Mouse (Mus musculus) T-cell, adult 2 months (primary cell): ENCODE data around the gene Atf6.

Source experiments
- DNase-seq: peaks from one replicate; pipeline ENCODE4 v3.0.0; 2022; ENCODE audit warnings: low spot score

Gene Atf6

DNA sequence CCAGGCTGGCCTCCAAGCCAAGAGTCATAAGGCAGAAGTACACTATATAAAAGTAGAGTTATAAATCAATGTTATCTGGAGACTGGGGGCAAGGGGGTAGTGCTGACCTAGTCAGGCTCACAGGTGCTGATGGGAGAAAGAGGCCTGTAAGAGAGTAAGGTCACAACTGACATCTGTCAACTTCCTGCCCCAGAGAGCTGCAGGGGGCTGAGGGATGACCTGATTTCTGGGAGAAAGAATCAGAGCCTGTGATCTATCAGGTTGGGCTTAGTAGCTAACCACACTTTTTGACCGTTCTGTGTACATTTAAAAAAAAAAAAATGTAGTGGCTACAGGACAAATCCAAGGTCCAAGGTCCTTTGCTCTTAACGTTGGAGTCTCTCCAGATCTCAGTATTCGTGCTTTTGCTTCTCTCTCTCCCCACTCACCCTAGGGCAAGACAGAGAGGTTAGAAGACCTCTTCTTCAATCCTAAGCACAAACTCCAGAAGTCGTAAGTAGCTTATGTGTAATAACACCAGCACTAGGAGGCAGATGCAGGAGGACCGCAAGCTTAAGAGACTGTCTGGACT is 15.4 kb upstream of the Atf6 start:
- DNase-seq = no peak

GRCm38 (mm10) chr1:170876906-170877305 is 9.3 kb upstream of the Atf6 start:
- no peak for DNase-seq

DNA sequence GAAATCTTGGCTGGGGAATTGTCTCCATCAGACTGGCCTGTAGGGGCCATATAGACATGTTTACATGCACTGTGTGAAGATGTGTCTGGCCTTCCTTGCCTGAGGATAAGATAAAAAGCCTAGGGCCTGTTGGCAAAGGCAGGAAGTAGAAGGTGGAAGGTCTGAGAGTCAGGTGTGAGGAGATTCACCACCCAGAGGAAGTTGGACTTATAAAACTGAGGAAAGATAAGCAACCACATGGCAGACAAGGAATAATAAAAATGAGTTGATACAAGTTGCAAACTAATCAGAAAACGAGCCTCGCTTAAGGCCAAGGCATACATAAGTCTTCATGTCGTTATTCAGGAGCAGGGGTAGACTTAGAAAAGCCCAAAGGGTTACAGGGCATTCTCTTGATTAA is 8.1 kb upstream of the Atf6 start:
- no peak for DNase-seq

GRCm38 (mm10) chr1:170871961-170872360 is 4.4 kb upstream of the Atf6 start:
- DNase-seq = no peak

DNA sequence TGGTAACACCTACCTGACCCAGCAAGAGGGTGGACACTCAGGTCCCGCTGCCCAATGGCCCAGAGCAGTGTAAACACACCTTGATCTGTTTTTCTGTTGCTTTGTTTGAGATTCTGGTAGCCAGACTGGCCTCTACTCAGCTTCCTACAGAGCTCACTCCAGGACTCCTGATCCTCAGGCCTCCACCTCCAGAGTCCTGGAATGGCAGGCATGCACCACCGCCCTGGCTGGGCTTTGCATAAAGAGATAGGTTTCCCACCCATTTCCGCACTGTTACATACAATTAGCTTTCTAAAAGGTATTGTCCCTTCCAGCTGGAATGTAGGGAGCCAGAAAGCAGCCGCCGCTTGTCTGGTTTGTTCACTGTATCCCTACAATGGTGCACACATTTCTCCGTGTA is 3.8 kb upstream of the Atf6 start:
- no peak for DNase-seq

DNA sequence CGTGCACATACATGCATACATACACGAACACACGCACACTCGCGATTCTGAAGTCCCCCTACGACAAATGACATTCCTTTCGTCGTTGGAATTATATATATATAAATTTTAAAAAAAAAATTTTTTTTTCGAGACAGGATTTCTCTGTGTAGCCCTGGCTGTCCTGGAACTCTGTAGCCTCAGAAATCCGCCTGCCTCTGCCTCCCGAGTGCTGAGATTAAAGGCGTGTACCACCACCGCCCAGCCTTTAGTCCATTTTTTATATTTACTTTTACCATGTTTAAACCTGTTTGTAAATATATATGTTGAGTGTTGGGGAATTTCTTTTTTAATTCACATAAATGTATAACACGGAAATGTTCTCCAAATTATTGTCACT is 1.3 kb upstream of the Atf6 start:
- DNase-seq = no peak

DNA sequence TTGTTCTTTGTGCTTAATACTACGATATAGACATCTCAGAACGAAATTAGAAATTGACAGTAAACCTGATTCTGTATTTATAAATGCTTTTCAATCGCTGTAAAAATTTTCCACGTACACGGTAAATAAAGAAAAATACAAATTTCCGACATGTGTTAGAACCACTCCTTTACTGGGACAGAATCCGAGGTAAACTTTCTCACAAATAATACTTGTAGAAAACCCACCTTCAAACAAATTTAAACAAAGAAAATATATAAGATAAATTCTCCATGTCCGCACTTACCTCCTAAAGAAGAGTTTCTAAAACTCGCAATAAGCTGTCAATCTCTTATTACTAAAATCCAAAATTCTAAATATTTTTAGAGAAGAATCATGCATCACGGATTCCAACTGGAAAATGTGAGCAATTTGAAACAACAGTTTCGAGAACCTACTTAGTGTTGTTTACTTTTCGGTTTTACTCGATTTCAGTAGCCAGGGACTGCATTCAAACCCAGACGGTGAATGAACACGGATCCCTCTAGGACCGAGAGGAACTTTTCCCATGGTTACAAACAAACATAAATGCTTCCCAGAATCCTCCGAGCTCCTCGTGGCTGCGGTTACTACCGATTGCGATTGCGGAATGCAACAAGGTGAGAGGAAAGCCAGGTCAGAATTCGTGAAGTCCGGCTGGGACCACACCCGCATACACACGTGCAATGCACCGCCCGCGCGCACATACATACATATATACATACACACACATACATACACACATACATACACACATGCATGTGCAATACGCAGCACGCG is 735 bp upstream of the Atf6 start:
- DNase-seq = peak; percentile 11

GRCm38 (mm10) chr1:170866992-170867690 is 430 bp downstream of the Atf6 start:
- peak; percentile 8 for DNase-seq

- no peak for DNase-seq
These were observed 2.2 kb downstream of the Atf6 start for GRCm38 (mm10) chr1:170865406-170865805.

DNA sequence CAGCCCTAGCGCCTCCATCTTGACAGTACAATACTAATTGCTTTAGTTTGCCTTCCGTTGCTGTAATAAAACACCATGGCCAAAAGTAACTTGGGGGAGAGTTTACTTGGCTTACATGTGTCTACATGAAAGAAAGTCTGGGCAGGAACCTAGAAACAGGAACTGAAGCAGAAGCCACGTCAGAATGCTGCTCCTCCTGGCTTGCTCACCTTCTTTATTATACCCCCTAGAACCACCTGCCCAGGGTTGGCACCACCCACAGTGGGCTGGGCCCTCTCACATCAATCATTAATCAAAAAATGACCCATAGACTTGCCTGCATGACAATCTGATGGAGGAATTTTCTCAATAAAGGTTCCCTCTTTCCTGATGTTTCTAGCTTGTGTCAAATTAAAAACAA is 2.8 kb downstream of the Atf6 start:
- no peak for DNase-seq

GRCm38 (mm10) chr1:170864234-170864633 is 3.3 kb downstream of the Atf6 start:
- no peak for DNase-seq

DNA sequence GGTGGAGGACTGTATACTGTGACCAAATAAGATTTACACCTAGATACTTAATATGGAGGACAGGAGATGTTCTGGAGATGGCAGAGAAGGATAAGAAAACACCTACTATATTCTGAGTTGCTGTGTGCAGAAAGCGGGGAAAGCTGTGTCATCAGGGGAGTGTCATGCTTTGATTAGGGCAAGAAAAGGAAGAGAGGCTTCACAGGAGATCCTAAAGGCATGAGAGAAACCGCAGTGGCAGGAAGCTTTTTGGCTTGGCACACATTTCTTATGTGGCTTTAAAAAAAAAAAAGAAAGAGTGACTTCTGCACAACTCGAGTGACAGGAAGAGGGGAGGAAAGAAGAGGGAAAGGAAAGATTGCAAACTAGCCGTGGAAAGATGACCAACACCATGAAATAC is 4.5 kb downstream of the Atf6 start:
- peak; percentile 55 for DNase-seq

DNA sequence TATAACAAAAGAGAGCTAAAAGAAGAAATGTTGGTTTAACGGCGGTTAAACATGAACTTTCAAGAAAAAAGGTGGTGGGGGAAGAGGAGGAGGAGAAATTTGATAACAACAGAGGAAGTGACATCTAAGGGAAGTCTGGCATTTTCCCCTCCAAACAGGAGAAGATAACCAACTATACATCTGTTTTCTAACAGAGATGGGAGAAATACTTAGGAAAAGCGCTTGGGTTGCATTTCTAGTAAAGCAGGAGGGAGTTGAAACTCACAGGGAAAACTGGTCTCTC is 5.2 kb downstream of the Atf6 start:
- DNase-seq = no peak

- DNase-seq = peak; percentile 23
These were observed 5.7 kb downstream of the Atf6 start for GRCm38 (mm10) chr1:170861671-170862434.

GRCm38 (mm10) chr1:170858872-170859271 is 8.7 kb downstream of the Atf6 start:
- DNase-seq = no peak

GRCm38 (mm10) chr1:170857369-170857768 is 10.2 kb downstream of the Atf6 start:
- DNase-seq = no peak

DNA sequence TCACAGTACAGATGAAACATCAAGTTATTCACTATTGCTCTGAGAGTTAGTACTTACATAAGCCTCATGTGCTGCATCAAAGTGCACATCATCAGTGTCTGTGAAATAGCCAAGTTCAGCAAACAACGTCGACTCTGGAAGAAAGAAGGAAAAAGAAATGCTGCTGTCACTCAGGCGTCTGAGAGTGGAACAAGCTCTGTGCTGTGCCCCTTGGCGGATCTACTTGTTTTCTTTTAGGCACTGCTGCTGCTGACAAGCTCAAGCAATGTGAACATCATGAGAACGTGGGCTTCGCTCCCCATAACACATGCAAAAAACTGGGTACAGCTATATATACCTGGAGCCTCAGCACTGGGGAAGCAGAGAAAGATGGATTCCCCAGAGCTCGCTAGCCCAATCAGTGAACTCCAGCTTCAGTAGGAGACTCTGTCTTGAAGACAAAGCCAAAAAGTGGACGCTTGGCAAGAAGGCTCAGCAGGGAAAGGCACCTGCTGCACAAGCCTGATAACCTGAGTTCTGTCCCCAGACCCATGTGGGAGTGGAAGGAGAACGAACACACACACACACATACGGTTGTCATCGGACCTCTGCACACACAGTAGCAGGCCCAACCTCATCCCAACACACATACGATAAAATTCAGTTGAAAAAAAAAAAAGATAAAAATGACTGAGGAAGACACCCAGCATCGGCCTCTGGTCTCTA is 12.4 kb downstream of the Atf6 start:
- no peak for DNase-seq

GRCm38 (mm10) chr1:170853604-170854003 is 14.0 kb downstream of the Atf6 start:
- no peak for DNase-seq

DNA sequence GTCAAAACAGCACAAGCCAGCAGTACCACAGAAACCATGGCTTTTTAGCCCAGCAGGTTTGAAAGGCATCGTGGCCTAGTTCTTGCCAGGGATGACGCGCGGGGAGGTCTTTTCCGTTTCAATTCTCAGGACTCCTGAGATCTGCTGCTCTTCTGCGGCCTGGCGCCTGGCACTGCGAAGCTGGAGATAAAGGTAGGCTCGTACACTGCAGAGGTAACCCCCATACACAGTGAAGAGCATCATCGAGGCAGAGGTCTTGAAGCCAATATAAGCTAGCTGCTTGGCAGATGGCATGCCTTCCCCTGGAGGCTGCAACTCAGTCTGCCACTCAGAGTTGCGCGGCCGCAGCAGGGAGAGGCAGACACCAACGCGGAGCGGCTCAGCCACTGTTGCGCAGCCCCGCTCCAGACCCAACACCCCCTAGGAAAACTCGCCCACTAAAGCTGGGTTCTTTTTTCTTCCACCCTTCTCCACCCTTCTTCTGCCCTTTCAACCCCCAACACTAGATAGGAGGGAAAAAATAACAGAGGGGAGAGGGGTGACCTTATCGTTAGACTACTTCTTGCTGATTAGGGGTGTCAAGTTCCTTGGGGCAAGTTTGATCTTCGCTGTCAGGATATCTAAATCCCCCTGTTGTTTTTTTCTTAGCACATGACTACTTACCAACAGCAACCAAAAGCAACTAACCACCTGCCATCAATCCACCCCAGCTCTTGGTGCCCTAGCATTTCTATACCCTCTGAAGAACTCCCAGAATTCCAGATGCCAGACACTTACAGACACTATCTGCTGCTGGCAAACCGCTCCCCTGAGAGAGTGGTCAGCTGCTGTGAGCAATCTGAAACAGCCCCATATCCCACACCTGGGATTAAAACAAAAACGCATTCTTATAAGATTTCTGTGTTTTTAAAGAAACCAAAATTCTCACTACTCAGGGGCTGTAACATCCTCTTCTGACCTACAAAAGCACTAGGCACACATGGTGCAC is 16.6 kb downstream of the Atf6 start:
- no peak for DNase-seq

- DNase-seq = no peak
These were observed 17.6 kb downstream of the Atf6 start for GRCm38 (mm10) chr1:170850007-170850406.
